Comparison of ENCODE assay signal across 16 mouse cellular contexts in the genomic region with DNA sequence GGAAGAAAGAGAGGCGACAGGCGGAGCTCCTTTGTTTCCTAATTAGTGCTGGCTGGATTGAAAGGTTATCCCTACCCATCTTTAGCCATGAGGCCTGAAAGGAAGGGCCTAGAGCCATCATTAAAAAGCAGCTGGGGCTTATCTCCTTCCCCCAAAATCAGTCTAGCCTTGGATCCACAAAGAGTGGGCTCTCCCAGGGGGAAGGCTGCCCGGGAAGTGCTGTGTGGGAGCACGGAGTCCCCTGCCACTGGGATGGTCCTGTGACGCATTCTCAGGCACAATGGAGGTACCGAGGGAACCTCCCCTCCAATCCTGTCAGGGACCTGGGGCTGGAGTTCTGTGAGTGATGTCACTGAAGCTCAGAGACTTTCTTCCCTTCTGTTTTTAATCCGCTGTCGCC.
A peak's percentile ranks its signal among the peaks of the same experiment; 100 is the strongest.
DNase-seq lines count a peak whose midpoint lies in the region; ATAC-seq and TF ChIP-seq lines count a peak whose summit lies in the region.
"Had no signal": no experiment of that assay in that cellular context is flagged by ENCODE, and none has a peak within 500 bp of the region (broad histone marks: within the 10 kb centered on the region; RNA-seq: fewer than 3 reads in every experiment).

No protein-coding gene starts in this region.

- no peak for TF ChIP-seq CTCF in kidney, adult 2 months (conservative IDR thresholded peaks at IDR 0.05; ENCODE audit: insufficient read depth, insufficient read length, low read depth, low read length)

- peaks cover 6% of the 10 kb centered on the region; the same call in 1 of the 2 replicates for H3K4me1 ChIP-seq in embryonic facial prominence, embryonic 14.5 days (ENCODE audit: control insufficient read depth, insufficient read depth, low read length)
- peaks cover 7% of the 10 kb centered on the region; the same call in 1 of the 2 replicates for H3K4me1 ChIP-seq in hindbrain, embryonic 14.5 days (replicated peaks; ENCODE audit: control insufficient read depth, insufficient read depth, low read length)
- H3K4me1 ChIP-seq in midbrain, embryonic 14.5 days (ENCODE audit: control insufficient read depth, insufficient read depth, low read length) = peaks cover 14% of the 10 kb centered on the region
- H3K4me1 ChIP-seq in kidney, adult 2 months (ENCODE audit: control insufficient read depth, insufficient read depth, low read length) = no peaks in the 10 kb centered on the region

- intact Hi-C loops in left cerebral cortex, postnatal 10 days (cut with DNase I) = no loop called here

- H3K27ac ChIP-seq in embryonic facial prominence, embryonic 14.5 days (replicated peaks; ENCODE audit: low read depth, low read length) = peak overlapping the region; percentile 66
- H3K27ac ChIP-seq in hindbrain, embryonic 14.5 days = 0 out of 2 replicates have a peak overlapping the region, but pooled peaks have one; percentile 53
- H3K27ac ChIP-seq in midbrain, embryonic 14.5 days (replicated peaks; ENCODE audit: low read depth, low read length) = peak overlapping the region; percentile 74
- no peak overlapping the region for H3K27ac ChIP-seq in kidney, adult 2 months (ENCODE audit: insufficient read depth, low read depth, low read length)
- H3K27ac ChIP-seq: neural tube, embryonic 12.5 days had no signal

- peak; percentile 30 for DNase-seq in R1 (ENCODE audit: low read depth, low spot score)
- DNase-seq in embryonic facial prominence, embryonic 14.5 days (ENCODE audit: low spot score) = peak; percentile 58
- DNase-seq in hindbrain, embryonic 14.5 days (ENCODE audit: low spot score) = no peak
- DNase-seq in midbrain, embryonic 14.5 days = peak; percentile 66
- DNase-seq in kidney, adult 2 months = no peak
- no peak for DNase-seq in spleen, postnatal 14 days (ENCODE audit: low spot score in 2 of 2)
- no peak for DNase-seq in cerebellum, adult 9-10 months
- no peak for DNase-seq in left cerebral cortex, postnatal 10 days (ENCODE audit: extremely low spot score in 1 of 2, low spot score in 2 of 2)
- DNase-seq: B cell, adult 2 months; gastrocnemius, postnatal 36 days; kidney, adult 8-10 months; layer of hippocampus, adult 9-11 months; liver; lung, postnatal 36 days; right cerebral cortex, postnatal 4 days had no signal

- no peaks in the 10 kb centered on the region for H3K9me3 ChIP-seq in embryonic facial prominence, embryonic 14.5 days (ENCODE audit: control insufficient read depth, low read length)
- no peaks in the 10 kb centered on the region for H3K9me3 ChIP-seq in hindbrain, embryonic 14.5 days (ENCODE audit: control insufficient read depth, low read length)
- no peaks in the 10 kb centered on the region for H3K9me3 ChIP-seq in midbrain, embryonic 14.5 days (ENCODE audit: control insufficient read depth, low read length)

- ATAC-seq in embryonic facial prominence, embryonic 14.5 days (ENCODE audit: low read depth) = peak; percentile 62
- no peak for ATAC-seq in hindbrain, embryonic 14.5 days (ENCODE audit: low FRiP score)
- no peak for ATAC-seq in midbrain, embryonic 14.5 days (ENCODE audit: low FRiP score, low TSS enrichment)

- 22% methylated on average over 8 of the region's 8 CpGs for WGBS in embryonic facial prominence, embryonic 14.5 days
- WGBS in hindbrain, embryonic 14.5 days = 9% methylated on average over 8 of the region's 8 CpGs
- 5% methylated on average over 8 of the region's 8 CpGs for WGBS in midbrain, embryonic 14.5 days
- 81% methylated on average over 8 of the region's 8 CpGs for WGBS in kidney, adult 2 months

- H3K9ac ChIP-seq in embryonic facial prominence, embryonic 14.5 days (ENCODE audit: low read depth, low read length) = no peak overlapping the region; the same call in 1 of the 2 replicates
- H3K9ac ChIP-seq in hindbrain, embryonic 14.5 days = peak overlapping the region; percentile 22; the same call in 1 of the 2 replicates
- H3K9ac ChIP-seq in midbrain, embryonic 14.5 days (replicated peaks; ENCODE audit: low read length) = peak overlapping the region; percentile 36; the same call in 1 of the 2 replicates
- H3K9ac ChIP-seq: neural tube, embryonic 12.5 days had no signal

- no peaks in the 10 kb centered on the region for H3K36me3 ChIP-seq in embryonic facial prominence, embryonic 14.5 days (ENCODE audit: control insufficient read depth, insufficient read depth, low read length)
- H3K36me3 ChIP-seq in hindbrain, embryonic 14.5 days (replicated peaks; ENCODE audit: control insufficient read depth, insufficient read depth) = no peaks in the 10 kb centered on the region
- no peaks in the 10 kb centered on the region for H3K36me3 ChIP-seq in midbrain, embryonic 14.5 days (ENCODE audit: control insufficient read depth, insufficient read depth, low read length)
- H3K36me3 ChIP-seq in kidney, adult 2 months (ENCODE audit: control insufficient read depth, insufficient read depth, low read length) = no peaks in the 10 kb centered on the region
- H3K36me3 ChIP-seq: neural tube, embryonic 12.5 days had no signal

- H3K4me3 ChIP-seq in embryonic facial prominence, embryonic 14.5 days (ENCODE audit: low read depth, low read length) = no peak overlapping the region
- no peak overlapping the region for H3K4me3 ChIP-seq in hindbrain, embryonic 14.5 days (replicated peaks; ENCODE audit: low read length)
- no peak overlapping the region for H3K4me3 ChIP-seq in midbrain, embryonic 14.5 days (replicated peaks; ENCODE audit: low read depth, low read length)
- H3K4me3 ChIP-seq in kidney, adult 2 months (ENCODE audit: insufficient read depth, low read depth, low read length) = no peak overlapping the region
- H3K4me3 ChIP-seq: neural tube, embryonic 12.5 days had no signal

- no peak overlapping the region for H3K4me2 ChIP-seq in embryonic facial prominence, embryonic 14.5 days (ENCODE audit: low read depth, low read length)
- no peak overlapping the region for H3K4me2 ChIP-seq in hindbrain, embryonic 14.5 days (replicated peaks)
- H3K4me2 ChIP-seq in midbrain, embryonic 14.5 days (ENCODE audit: low read length) = no peak overlapping the region
- H3K4me2 ChIP-seq: neural tube, embryonic 12.5 days had no signal

- TF ChIP-seq POLR2A in kidney, adult 2 months (IDR thresholded peaks at IDR 0.05; ENCODE audit: low read depth, low read length) = no peak

- H3K27me3 ChIP-seq in embryonic facial prominence, embryonic 14.5 days (replicated peaks; ENCODE audit: control insufficient read depth, insufficient read depth, low read length) = no peaks in the 10 kb centered on the region
- no peaks in the 10 kb centered on the region for H3K27me3 ChIP-seq in hindbrain, embryonic 14.5 days (ENCODE audit: control insufficient read depth, insufficient read depth, low read length)
- H3K27me3 ChIP-seq in midbrain, embryonic 14.5 days (ENCODE audit: control insufficient read depth, insufficient read depth, low read length) = no peaks in the 10 kb centered on the region
- H3K27me3 ChIP-seq in kidney, adult 2 months (replicated peaks; ENCODE audit: control insufficient read depth, insufficient read depth, low read length) = no peaks in the 10 kb centered on the region
- H3K27me3 ChIP-seq: neural tube, embryonic 12.5 days had no signal

Comparison
In these comparisons a context has a peak if more than half of its experiments do, and no peak if none do; other contexts are left out.
1. DNase-seq: peak in R1 (single experiment), embryonic facial prominence, embryonic 14.5 days (single experiment) and midbrain, embryonic 14.5 days (single experiment); none in hindbrain, embryonic 14.5 days (single experiment), kidney, adult 2 months (single experiment), spleen, postnatal 14 days (0 of 2), cerebellum, adult 9-10 months (single experiment) and left cerebral cortex, postnatal 10 days (0 of 2).